In the genomic region with DNA sequence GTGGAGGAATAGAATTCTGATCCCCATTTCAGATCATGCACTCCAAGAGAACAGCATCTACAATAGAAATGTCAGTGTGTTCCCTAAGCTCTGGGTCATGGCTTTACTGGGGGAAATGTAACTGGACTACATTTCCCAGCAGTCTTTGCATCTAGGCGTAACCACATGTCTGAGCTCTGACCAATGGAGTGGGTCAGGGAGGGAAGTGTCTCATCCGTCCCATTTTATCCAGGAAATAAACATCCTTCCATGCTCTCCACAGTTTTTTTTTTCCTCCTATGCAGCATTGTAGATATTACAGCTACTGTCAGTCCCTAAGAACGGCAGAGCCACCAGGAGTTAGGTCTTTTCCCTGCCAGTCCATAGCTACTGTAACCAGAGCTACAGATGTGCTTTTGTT, we compare ENCODE assay signal across 8 mouse cellular contexts. TPM values are rescaled to one million over a fixed set of nuclear protein-coding genes. Genes with fewer than 3 reads are reported as not detected.
DNase-seq lines count a peak whose midpoint lies in the region.

No protein-coding gene starts in this region.

- 4% methylated on average over 3 of the region's 3 CpGs for WGBS in large intestine, adult 2 months

- intact Hi-C loops in heart, postnatal 10 days (cut with DNase I) = no loop called here

- DNase-seq in adrenal gland, adult (ENCODE audit: inconsistent age in 2 of 2, low spot score in 1 of 2) = peak; percentile 63 to 89
- no peak for DNase-seq in adrenal gland, postnatal 4 days (ENCODE audit: low spot score in 2 of 2)
- DNase-seq in NIH3T3 (ENCODE audit: low read depth) = peak; percentile 86
- DNase-seq in embryo, embryonic 11 days = peak; percentile 82
- peak; percentile 78 to 82 for DNase-seq in heart, postnatal 10 days
- DNase-seq in large intestine, adult 2 months (ENCODE audit: low read depth, low spot score) = peak; percentile 80
- peak; percentile 87 for DNase-seq in lung, postnatal 10 days
- DNase-seq in right cerebral cortex, postnatal 10 days (ENCODE audit: low spot score in 2 of 2) = peak; percentile 71 to 88

RNA-seq across cellular contexts. Expression of gene Cstad, which starts 3.9 kb away (rescaled TPM):
- 1 to 10 TPM; 6.7 to 7.3 TPM for total RNA-seq in adrenal gland, postnatal 4 days (2021)
- total RNA-seq in heart, postnatal 10 days (2021) = 1 to 10 TPM; 1.9 to 3.1 TPM
- 0.19 and 0.38 TPM in 2 replicates for polyA plus RNA-seq in large intestine, adult 2 months (2012; rRNA removed)

Comparison
In these comparisons a context has a peak if more than half of its experiments do, and no peak if none do; other contexts are left out.
1. DNase-seq: peak in adrenal gland, adult (2 of 2), NIH3T3 (single experiment), embryo, embryonic 11 days (single experiment), heart, postnatal 10 days (2 of 2), large intestine, adult 2 months (single experiment), lung, postnatal 10 days (single experiment) and right cerebral cortex, postnatal 10 days (2 of 2); none in adrenal gland, postnatal 4 days (0 of 2).